Mouse (Mus musculus): Measurements from ENCODE around the gene Nmnat1.

- TF ChIP-seq CTCF (IDR thresholded peaks at IDR 0.05; ENCODE audit: borderline replicate concordance, insufficient read depth, low read depth, low read length) (no peak), POLR2A (IDR thresholded peaks at IDR 0.05; ENCODE audit: borderline replicate concordance, insufficient read depth, low read length) (no peak)
Observed at GRCm38 (mm10) chr4:149461579-149462304, 23.3 kb downstream of the Nmnat1 start.
